Mouse (Mus musculus) left cerebral cortex, postnatal 10 days (tissue): ENCODE measurements around the gene B230118H07Rik. TPM values are rescaled to one million over a fixed set of nuclear protein-coding genes. Genes with fewer than 3 reads are reported as not detected.

Source experiments
- DNase-seq, 2 experiments: peaks; one replicate each; pipeline ENCODE4 v3.0.0; 2021 to 2022; ENCODE audit warnings: low spot score in 2 of 2, mixed read lengths in 1 of 2; ENCODE audit errors: extremely low spot score in 1 of 2
- intact Hi-C: fragments of 180-260 bp; cut with DNase I; formaldehyde crosslinking; loops from one replicate; pipeline ENCODE4 v1.15.1; 2025
- total RNA-seq, 2 experiments: library from RNA; stranded (reverse); gene quantifications; 2 replicates each; pipeline ENCODE4 v1.2.3; 2021

The B230118H07Rik gene
- total RNA-seq, 2 experiments from 2014 or later = 24.7 to 27.9 TPM

GRCm38 (mm10) chr2:101648361-101648760 is 971 bp downstream of the B230118H07Rik start:
- intact Hi-C loops = no loop called here
- DNase-seq = no peak

- no peak for DNase-seq
- intact Hi-C loops = no loop called here
These were observed 3.5 kb downstream of the B230118H07Rik start for GRCm38 (mm10) chr2:101645841-101646240.

GRCm38 (mm10) chr2:101639840-101640350 is 9.4 kb downstream of the B230118H07Rik start:
- DNase-seq = no peak
- intact Hi-C loops = no loop called here

- DNase-seq = no peak
- intact Hi-C loops = no loop called here
These were observed 10.1 kb downstream of the B230118H07Rik start for GRCm38 (mm10) chr2:101638979-101639839.

- peak; percentile 77 to 96 for DNase-seq
- intact Hi-C loops = no loop called here
These were observed 20.8 kb downstream of the B230118H07Rik start for GRCm38 (mm10) chr2:101628297-101629236.

GRCm38 (mm10) chr2:101627227-101627626 is 22.1 kb downstream of the B230118H07Rik start:
- no peak for DNase-seq
- intact Hi-C loops = no loop called here

- intact Hi-C loops = no loop called here
- DNase-seq = no peak
These were observed 24.8 kb downstream of the B230118H07Rik start, which contains the start of gene Rag2 for GRCm38 (mm10) chr2:101624526-101624925. Gene Rag2, plus strand, starts transcription at chr2:101624718.

- no peak for DNase-seq
- intact Hi-C loops = no loop called here
These were observed 25.3 kb downstream of the B230118H07Rik start for GRCm38 (mm10) chr2:101624011-101624410.

- no peak for DNase-seq
- intact Hi-C loops = no loop called here
These were observed 26.3 kb downstream of the B230118H07Rik start for GRCm38 (mm10) chr2:101623042-101623441.

GRCm38 (mm10) chr2:101621611-101622010 is 27.7 kb downstream of the B230118H07Rik start:
- no peak for DNase-seq
- intact Hi-C loops = no loop called here

- intact Hi-C loops = no loop called here
- no peak for DNase-seq
These were observed 28.4 kb downstream of the B230118H07Rik start for GRCm38 (mm10) chr2:101620899-101621298.

GRCm38 (mm10) chr2:101618373-101618772 is 31.0 kb downstream of the B230118H07Rik start:
- no peak for DNase-seq
- intact Hi-C loops = no loop called here

- intact Hi-C loops = no loop called here
- no peak for DNase-seq
These were observed 33.6 kb downstream of the B230118H07Rik start for GRCm38 (mm10) chr2:101615464-101616305.

- intact Hi-C loops = no loop called here
- DNase-seq = no peak
These were observed 38.5 kb downstream of the B230118H07Rik start for GRCm38 (mm10) chr2:101610861-101611260.

GRCm38 (mm10) chr2:101608232-101608894 is 41.0 kb downstream of the B230118H07Rik start:
- intact Hi-C loops = no loop called here

GRCm38 (mm10) chr2:101603099-101603498 is 46.2 kb downstream of the B230118H07Rik start:
- DNase-seq = no peak
- intact Hi-C loops = no loop called here

More at GRCm38 (mm10) chr2:101608232-101608894, 41.0 kb downstream of the B230118H07Rik start:
- no peak for DNase-seq

GRCm38 (mm10) chr2:101600703-101601102 is 48.6 kb downstream of the B230118H07Rik start:
- DNase-seq = peak in 1 of 2 experiments; percentile 60
- intact Hi-C loops = no loop called here
